In genomic region chr2:130294218-130294935, GRCm38 (mm10) we compare ENCODE assay signal across 8 mouse cellular contexts. TPM values are rescaled to one million over a fixed set of nuclear protein-coding genes. Genes with fewer than 3 reads are reported as not detected.
DNase-seq lines count a peak whose midpoint lies in the region; ATAC-seq and TF ChIP-seq lines count a peak whose summit lies in the region.

No protein-coding gene starts in this region.

- ATAC-seq in embryonic facial prominence, embryonic 13.5 days (ENCODE audit: insufficient number of reproducible peaks, insufficient read depth, low FRiP score, low TSS enrichment, low read depth): no peak; the same call in 1 of the 2 replicates
- ATAC-seq in hindbrain, embryonic 15.5 days (ENCODE audit: low FRiP score, low read depth): no peak
- no peak for ATAC-seq in midbrain, embryonic 16.5 days
- ATAC-seq in megakaryocyte-erythroid progenitor cell, adult 5-6 weeks (replicated peaks; ENCODE audit: low FRiP score, low TSS enrichment, poor library complexity, severe bottlenecking): no peak

- WGBS in embryonic facial prominence, embryonic 13.5 days: 8% methylated on average over 20 of the region's 20 CpGs
- WGBS in hindbrain, embryonic 15.5 days: 11% methylated on average over 20 of the region's 20 CpGs
- 8% methylated on average over 19 of the region's 20 CpGs for WGBS in midbrain, embryonic 16.5 days

- H3K4me2 ChIP-seq in embryonic facial prominence, embryonic 13.5 days: peak overlapping the region; percentile 76
- peak overlapping the region; percentile 83 for H3K4me2 ChIP-seq in hindbrain, embryonic 15.5 days
- peak overlapping the region; percentile 76 for H3K4me2 ChIP-seq in midbrain, embryonic 16.5 days (ENCODE audit: low read length)

- DNase-seq in layer of hippocampus, adult 2 months (ENCODE audit: low spot score in 2 of 2): no peak
- DNase-seq in layer of hippocampus, adult 11-12 months (ENCODE audit: low spot score): no peak
- DNase-seq in thymus, postnatal 0 days (ENCODE audit: low spot score): no peak
- DNase-seq in spleen, adult 18-20 months: no peak

- peaks cover 43% of the 10 kb centered on the region for H3K4me1 ChIP-seq in embryonic facial prominence, embryonic 13.5 days
- H3K4me1 ChIP-seq in hindbrain, embryonic 15.5 days (replicated peaks): peaks cover 38% of the 10 kb centered on the region
- H3K4me1 ChIP-seq in midbrain, embryonic 16.5 days (ENCODE audit: control insufficient read depth, insufficient read depth, low read length): peaks cover 20% of the 10 kb centered on the region

- H3K27ac ChIP-seq in layer of hippocampus, adult 2 months: peak overlapping the region; percentile 77
- H3K27ac ChIP-seq in embryonic facial prominence, embryonic 13.5 days: peak overlapping the region; percentile 72
- H3K27ac ChIP-seq in hindbrain, embryonic 15.5 days (replicated peaks): peak overlapping the region; percentile 79
- H3K27ac ChIP-seq in midbrain, embryonic 16.5 days (ENCODE audit: low read length): peak overlapping the region; percentile 80

- TF ChIP-seq CTCF in layer of hippocampus, adult 2 months (conservative IDR thresholded peaks at IDR 0.05): no peak

- no peaks in the 10 kb centered on the region for H3K9me3 ChIP-seq in embryonic facial prominence, embryonic 13.5 days
- H3K9me3 ChIP-seq in hindbrain, embryonic 15.5 days: no peaks in the 10 kb centered on the region
- no peaks in the 10 kb centered on the region for H3K9me3 ChIP-seq in midbrain, embryonic 16.5 days (replicated peaks; ENCODE audit: control insufficient read depth, low read length, poor library complexity, severe bottlenecking)

- H3K36me3 ChIP-seq in embryonic facial prominence, embryonic 13.5 days: peaks cover 16% of the 10 kb centered on the region
- H3K36me3 ChIP-seq in hindbrain, embryonic 15.5 days: no peaks in the 10 kb centered on the region
- no peaks in the 10 kb centered on the region for H3K36me3 ChIP-seq in midbrain, embryonic 16.5 days (ENCODE audit: control insufficient read depth, insufficient read depth, low read length)

- peaks cover 14% of the 10 kb centered on the region for H3K27me3 ChIP-seq in embryonic facial prominence, embryonic 13.5 days
- H3K27me3 ChIP-seq in hindbrain, embryonic 15.5 days: no peaks in the 10 kb centered on the region
- H3K27me3 ChIP-seq in midbrain, embryonic 16.5 days (ENCODE audit: control insufficient read depth, insufficient read depth, low read depth, low read length): no peaks in the 10 kb centered on the region

- peak overlapping the region; percentile 84 for H3K9ac ChIP-seq in embryonic facial prominence, embryonic 13.5 days
- H3K9ac ChIP-seq in hindbrain, embryonic 15.5 days: peak overlapping the region; percentile 78
- peak overlapping the region; percentile 88 for H3K9ac ChIP-seq in midbrain, embryonic 16.5 days (ENCODE audit: low read depth, low read length)

- H3K4me3 ChIP-seq in layer of hippocampus, adult 2 months: peak overlapping the region; percentile 64
- peak overlapping the region; percentile 69 for H3K4me3 ChIP-seq in embryonic facial prominence, embryonic 13.5 days
- H3K4me3 ChIP-seq in hindbrain, embryonic 15.5 days: peak overlapping the region; percentile 66
- H3K4me3 ChIP-seq in midbrain, embryonic 16.5 days (ENCODE audit: low read depth, low read length): peak overlapping the region; percentile 85

RNA-seq across cellular contexts. Expression of gene Ebf4, which starts 0.6 kb away (rescaled TPM):
- 10 to 100 TPM; 11.3 to 11.8 TPM for total RNA-seq in layer of hippocampus, adult 2 months (2021)
- 3.9 and 4.8 TPM in 2 replicates for polyA plus RNA-seq in embryonic facial prominence, embryonic 13.5 days (2015; fragmentation: Nextera tagmentation; extraction: Ambion mirVana)
- 7.0 and 7.5 TPM in 2 replicates for polyA plus RNA-seq in hindbrain, embryonic 15.5 days (2015; fragmentation: Nextera tagmentation; extraction: Ambion mirVana)
- 3.7 and 4.6 TPM in 2 replicates for polyA plus RNA-seq in midbrain, embryonic 16.5 days (2015; fragmentation: Nextera tagmentation; extraction: Ambion mirVana)
- polyA plus RNA-seq in thymus, postnatal 0 days (2015; fragmentation: Nextera tagmentation; extraction: Ambion mirVana): 0.12 and 0.15 TPM in 2 replicates
- total RNA-seq in megakaryocyte-erythroid progenitor cell, adult 5-6 weeks (2014; fragmentation: Nextera tagmentation): not detected in 2 replicates
- not detected in 2 replicates for total RNA-seq in megakaryocyte-erythroid progenitor cell, adult 5-6 weeks (2017)

RNA-seq across cellular contexts. Expression of gene Idh3b, which starts 10.0 kb away (rescaled TPM):
- 100 to 1,000 TPM; 314 to 335 TPM for total RNA-seq in layer of hippocampus, adult 2 months (2021)
- 151 and 158 TPM in 2 replicates for polyA plus RNA-seq in embryonic facial prominence, embryonic 13.5 days (2015; fragmentation: Nextera tagmentation; extraction: Ambion mirVana)
- polyA plus RNA-seq in hindbrain, embryonic 15.5 days (2015; fragmentation: Nextera tagmentation; extraction: Ambion mirVana): 183 and 194 TPM in 2 replicates
- 170 and 186 TPM in 2 replicates for polyA plus RNA-seq in midbrain, embryonic 16.5 days (2015; fragmentation: Nextera tagmentation; extraction: Ambion mirVana)
- polyA plus RNA-seq in thymus, postnatal 0 days (2015; fragmentation: Nextera tagmentation; extraction: Ambion mirVana): 134 and 146 TPM in 2 replicates
- 197 and 240 TPM in 2 replicates for total RNA-seq in megakaryocyte-erythroid progenitor cell, adult 5-6 weeks (2014; fragmentation: Nextera tagmentation)
- 145 and 164 TPM in 2 replicates for total RNA-seq in megakaryocyte-erythroid progenitor cell, adult 5-6 weeks (2017)

RNA-seq across cellular contexts. Expression of gene Nop56, which starts 20.1 kb away (rescaled TPM):
- total RNA-seq in layer of hippocampus, adult 2 months (2021): 100 to 1,000 TPM; 146 to 167 TPM
- polyA plus RNA-seq in embryonic facial prominence, embryonic 13.5 days (2015; fragmentation: Nextera tagmentation; extraction: Ambion mirVana): 300 and 333 TPM in 2 replicates
- polyA plus RNA-seq in hindbrain, embryonic 15.5 days (2015; fragmentation: Nextera tagmentation; extraction: Ambion mirVana): 225 and 240 TPM in 2 replicates
- 237 and 239 TPM in 2 replicates for polyA plus RNA-seq in midbrain, embryonic 16.5 days (2015; fragmentation: Nextera tagmentation; extraction: Ambion mirVana)
- polyA plus RNA-seq in thymus, postnatal 0 days (2015; fragmentation: Nextera tagmentation; extraction: Ambion mirVana): 322 and 360 TPM in 2 replicates
- total RNA-seq in megakaryocyte-erythroid progenitor cell, adult 5-6 weeks (2014; fragmentation: Nextera tagmentation): 692 and 1,066 TPM in 2 replicates
- 748 and 779 TPM in 2 replicates for total RNA-seq in megakaryocyte-erythroid progenitor cell, adult 5-6 weeks (2017)
